Mouse (Mus musculus) heart, postnatal 36 days (tissue): ENCODE data around the gene Znhit2. TPM values are rescaled to one million over a fixed set of nuclear protein-coding genes. Genes with fewer than 3 reads are reported as not detected.

Experiments used
- DNase-seq, 2 experiments: peaks; one replicate each; pipeline ENCODE4 v3.0.0; 2021 to 2022
- intact Hi-C: fragments of 180-260 bp; cut with DNase I; formaldehyde crosslinking; loops from one replicate; pipeline ENCODE4 v1.15.1; 2025
- total RNA-seq, 2 experiments: library from RNA; stranded (reverse); gene quantifications; 2 replicates each; pipeline ENCODE4 v1.2.3; 2021

Gene Znhit2
- total RNA-seq, 2 experiments from 2014 or later: 11.3 to 11.5 TPM

DNA sequence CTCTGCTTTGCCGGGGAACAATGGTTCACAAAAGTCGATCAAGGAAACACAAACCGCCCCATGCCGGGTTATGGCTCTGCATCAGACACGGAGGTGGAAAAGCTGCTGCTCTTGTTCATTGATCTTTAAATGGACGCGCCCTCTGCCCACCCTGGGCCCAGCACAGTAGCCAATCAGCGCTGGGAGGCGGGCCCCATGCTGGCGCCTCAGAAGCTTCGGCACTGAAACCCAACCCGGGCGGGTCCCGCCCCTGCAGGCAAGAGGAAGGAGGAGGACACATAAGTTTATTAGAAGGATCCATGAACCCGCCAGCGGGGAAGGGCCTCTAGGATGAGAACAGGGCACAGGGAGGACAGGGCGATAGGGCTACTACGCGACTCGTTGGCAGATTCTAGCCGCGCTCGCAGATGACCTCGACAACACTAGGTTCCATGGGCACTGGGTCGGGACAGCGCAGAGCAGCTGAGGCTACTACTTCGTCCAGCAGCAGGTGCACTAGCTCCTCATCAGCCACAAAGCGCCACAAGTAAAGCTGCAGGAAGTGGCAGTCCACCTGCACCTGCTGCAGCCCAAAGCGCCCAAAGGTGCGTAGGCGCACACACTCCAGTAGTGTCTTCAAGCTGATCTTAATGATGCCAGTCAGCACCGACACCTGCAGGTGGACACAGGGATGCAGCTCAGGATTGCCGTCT is 6.9 kb downstream of the Znhit2 start, which contains the start of gene Tm7sf2:
Gene Tm7sf2, minus strand, starts transcription at position 650 of the 692 bp plus-strand sequence.
- intact Hi-C loops: no loop called here

GRCm38 (mm10) chr19:6068951-6069350 is 8.0 kb downstream of the Znhit2 start:
- intact Hi-C loops: no loop called here
- no peak for DNase-seq

More for the DNA sequence above, 6.9 kb downstream of the Znhit2 start, which contains the start of gene Tm7sf2:
- peak; percentile 87 for DNase-seq

DNA sequence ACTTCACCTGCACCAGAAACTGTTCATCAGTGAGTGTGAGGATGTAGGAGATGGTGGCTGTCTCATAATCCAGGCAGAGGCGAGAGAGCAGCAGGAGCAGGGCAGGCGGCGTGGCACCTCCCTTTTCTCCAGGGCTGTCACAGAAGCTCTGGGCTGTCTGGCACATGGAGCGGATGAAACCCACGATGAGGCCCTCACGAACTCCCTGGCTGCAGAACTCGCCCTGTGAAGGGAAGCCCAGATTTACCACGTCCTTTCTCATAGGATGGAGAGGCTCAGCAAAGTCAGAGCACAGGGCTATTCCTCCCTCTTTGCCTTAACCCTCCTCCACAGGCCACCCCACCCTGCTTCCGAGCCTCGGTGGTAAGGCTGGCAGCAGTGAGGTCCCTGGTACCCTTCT is 8.9 kb downstream of the Znhit2 start:
- intact Hi-C loops: no loop called here
- no peak for DNase-seq

DNA sequence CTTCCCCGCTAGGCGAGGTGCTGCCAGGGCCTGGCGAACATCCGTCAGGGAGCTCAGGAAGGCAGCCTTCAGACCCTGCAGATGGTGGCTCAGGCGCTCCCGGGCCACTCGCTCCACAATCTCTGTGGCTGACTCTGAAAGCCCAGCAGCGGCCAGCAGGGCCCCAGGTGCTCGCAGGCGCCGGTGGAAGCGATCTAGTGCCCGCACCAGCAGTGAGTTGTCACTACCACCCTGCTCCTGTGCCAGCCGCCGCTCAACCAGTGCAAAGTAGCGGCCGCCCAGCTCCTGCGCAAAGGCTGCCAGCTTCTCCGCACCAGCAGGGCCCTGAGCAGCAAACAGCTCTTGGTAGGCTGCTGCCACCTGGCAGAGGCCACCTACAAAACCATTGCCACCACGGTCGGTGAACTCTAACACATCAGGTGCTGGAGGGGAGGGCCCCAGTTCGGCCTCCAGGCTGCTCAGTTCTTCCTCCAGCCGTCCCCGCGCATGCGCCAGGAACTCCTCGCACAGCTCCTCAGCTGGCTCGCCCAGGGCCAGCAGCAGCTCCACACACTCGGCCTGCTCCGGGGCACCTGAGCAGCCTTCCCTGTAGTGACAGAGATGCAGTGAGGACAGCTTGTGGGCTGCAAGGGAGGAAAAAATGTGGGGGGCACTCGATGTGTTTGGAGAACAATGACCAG is 9.7 kb downstream of the Znhit2 start:
- DNase-seq: no peak
- intact Hi-C loops: no loop called here

DNA sequence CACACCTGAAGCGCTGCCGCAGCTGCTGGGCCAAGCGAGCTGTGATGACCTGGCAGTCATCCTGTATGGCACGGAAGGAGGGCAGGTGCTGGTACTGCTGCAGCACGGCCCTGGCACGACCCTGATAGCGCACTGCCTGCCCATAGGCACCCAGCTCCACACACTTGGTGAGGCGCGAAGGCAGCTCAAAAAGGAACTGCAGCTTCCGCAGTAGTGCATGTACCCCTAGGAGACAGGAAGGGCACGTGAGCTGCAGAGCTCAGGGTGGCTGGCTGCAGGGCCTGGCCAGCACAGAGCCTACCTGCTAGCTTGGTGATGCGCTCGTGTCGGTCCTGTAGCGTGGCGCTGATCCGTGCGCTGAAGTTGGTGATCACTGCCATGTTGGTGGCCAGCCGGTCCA is 10.3 kb downstream of the Znhit2 start:
- no peak for DNase-seq
- intact Hi-C loops: no loop called here

GRCm38 (mm10) chr19:6073889-6074288 is 12.9 kb downstream of the Znhit2 start:
- no peak for DNase-seq
- intact Hi-C loops: no loop called here

DNA sequence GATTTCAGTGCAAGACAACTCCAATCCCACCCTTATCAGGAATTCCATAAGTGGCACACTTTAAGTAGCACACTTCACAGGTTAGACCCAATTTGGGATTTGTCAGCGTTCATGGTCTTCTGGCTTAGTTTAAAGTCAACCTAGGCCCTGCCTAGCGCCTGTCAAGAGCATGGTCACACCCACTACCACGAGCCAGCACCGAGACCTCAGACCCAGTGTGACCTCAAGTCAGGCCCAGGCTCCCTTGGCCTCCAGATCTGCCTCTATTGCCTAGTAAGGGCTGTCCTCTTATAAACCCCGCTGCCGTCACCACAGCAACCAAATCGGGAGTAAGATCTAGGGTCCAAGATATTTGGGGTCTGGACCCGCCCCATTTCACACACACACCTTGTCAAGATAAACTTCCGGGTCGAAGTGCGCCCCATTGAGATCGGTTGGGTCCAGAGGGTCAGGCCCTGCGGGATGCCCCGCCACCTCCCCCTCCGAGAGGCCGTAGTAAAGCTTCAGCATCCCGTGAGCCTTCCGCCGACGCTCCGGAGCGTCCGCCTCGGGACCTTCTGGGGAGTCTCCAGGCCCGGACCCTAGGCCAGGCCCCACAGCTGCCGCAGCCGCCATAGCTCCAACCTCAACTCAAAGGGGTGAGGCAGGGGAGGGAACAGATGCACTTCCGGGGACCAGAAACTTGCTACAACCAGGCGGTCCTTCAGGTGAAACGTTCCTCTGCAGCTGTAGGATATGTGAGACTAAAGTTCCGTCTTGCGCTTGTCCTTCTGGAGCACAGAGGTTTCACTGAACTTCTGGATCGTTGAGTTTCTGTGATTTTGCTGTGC is 15.8 kb downstream of the Znhit2 start, which contains the start of gene Vps51:
Gene Vps51, minus strand, starts transcription at position 668 of the 830 bp plus-strand sequence.
- intact Hi-C loops: loop anchor here (5.0 kb wide), 1 partner anchor 256 kb away; the partner anchor contains the start of gene Men1
- peak; percentile 86 to 87 for DNase-seq

- intact Hi-C loops: loop anchor here (5.0 kb wide), 1 partner anchor 252 kb away; the partner anchor contains the start of gene Men1
- no peak for DNase-seq
Observed at GRCm38 (mm10) chr19:6079983-6080480, 19.0 kb downstream of the Znhit2 start, which contains the start of gene Tmem262. TSS of gene Tmem262 (plus strand) at chr19:6080033.

DNA sequence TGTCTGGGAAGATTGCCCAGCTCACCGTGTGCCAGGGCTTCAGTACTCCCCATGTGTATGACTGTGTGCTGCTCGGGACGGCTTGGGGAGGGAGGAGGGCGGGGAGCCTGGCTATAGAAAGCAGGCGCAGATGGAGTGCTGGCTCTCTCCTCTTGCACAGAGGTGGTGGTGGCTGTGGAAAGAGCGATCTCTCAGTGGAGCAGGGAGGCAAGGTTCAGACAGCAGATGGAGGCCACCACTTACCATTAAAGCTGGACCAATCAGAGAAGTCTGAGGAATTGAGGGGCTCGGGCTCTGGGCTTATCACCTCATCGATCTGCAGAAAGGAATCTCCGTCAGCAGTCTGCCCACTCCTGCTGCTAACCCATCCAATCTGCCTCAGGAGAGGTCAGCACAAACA is 21.2 kb downstream of the Znhit2 start, which contains the start of gene Gm28374:
Gene Gm28374, minus strand, starts transcription at position 101 of the 400 bp plus-strand sequence.
- DNase-seq: no peak
- intact Hi-C loops: no loop called here

GRCm38 (mm10) chr19:6084478-6085248 is 23.7 kb downstream of the Znhit2 start, which contains the start of the genes Zfpl1 and Cdca5:
TSS of gene Zfpl1 (minus strand) at chr19:6084956.
TSS of gene Cdca5 (plus strand) at chr19:6084983.
- intact Hi-C loops: loop anchor here (1.0 kb wide), 1 partner anchor 27 kb away; the partner anchor contains the start of genes Fau and Mrpl49
- DNase-seq: peak; percentile 95 to 98

- intact Hi-C loops: no loop called here
- DNase-seq: no peak
Observed at GRCm38 (mm10) chr19:6085417-6085879, 24.5 kb downstream of the Znhit2 start.

DNA sequence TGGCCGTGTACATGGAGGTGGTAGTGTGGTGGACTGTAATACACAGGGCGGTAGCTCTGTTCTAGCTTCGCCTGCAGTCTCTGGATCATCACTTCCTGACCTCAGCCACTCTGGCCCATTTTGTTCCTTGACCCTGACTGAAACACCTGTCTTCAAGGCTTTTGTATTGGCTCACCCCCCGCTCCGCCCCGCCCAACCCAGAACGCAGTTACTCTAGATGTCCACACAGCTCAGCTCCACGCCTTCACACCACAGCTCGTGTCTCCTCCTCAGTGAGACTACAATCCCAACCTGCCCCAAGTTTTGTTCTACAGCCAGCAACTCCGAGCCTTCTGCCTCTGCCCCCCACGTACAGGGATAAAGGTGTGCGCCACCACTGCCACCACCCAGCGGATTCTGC is 27.8 kb downstream of the Znhit2 start:
- DNase-seq: no peak
- intact Hi-C loops: no loop called here

- DNase-seq: no peak
- intact Hi-C loops: no loop called here
Observed at GRCm38 (mm10) chr19:6094119-6094518, 33.1 kb downstream of the Znhit2 start, which contains the start of gene AC131692.1. TSS of gene AC131692.1 (plus strand) at chr19:6094419.

DNA sequence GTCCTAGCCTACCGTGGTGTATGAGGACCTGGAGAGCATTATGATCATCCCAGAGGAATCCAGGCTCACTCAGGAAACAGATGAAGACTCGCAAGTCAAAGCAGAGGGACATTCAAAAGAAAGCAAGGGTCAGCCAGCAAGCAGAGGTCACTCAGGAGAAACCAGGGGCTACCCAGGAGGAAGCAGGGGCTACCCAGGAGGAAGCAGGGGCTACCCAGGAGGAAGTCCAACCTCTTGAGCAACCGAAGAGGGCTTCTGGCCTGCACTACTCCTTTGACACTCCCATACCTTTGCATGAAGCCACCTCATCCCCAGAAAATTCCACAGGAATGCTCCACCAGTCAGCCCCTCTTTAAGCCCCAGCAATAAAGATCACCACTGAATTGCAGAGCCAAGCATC is 36.9 kb downstream of the Znhit2 start:
- no peak for DNase-seq
- intact Hi-C loops: no loop called here

GRCm38 (mm10) chr19:6101186-6101585 is 40.2 kb downstream of the Znhit2 start:
- no peak for DNase-seq
- intact Hi-C loops: no loop called here

- intact Hi-C loops: no loop called here
- DNase-seq: no peak
Observed at GRCm38 (mm10) chr19:6102169-6102853, 41.3 kb downstream of the Znhit2 start.

DNA sequence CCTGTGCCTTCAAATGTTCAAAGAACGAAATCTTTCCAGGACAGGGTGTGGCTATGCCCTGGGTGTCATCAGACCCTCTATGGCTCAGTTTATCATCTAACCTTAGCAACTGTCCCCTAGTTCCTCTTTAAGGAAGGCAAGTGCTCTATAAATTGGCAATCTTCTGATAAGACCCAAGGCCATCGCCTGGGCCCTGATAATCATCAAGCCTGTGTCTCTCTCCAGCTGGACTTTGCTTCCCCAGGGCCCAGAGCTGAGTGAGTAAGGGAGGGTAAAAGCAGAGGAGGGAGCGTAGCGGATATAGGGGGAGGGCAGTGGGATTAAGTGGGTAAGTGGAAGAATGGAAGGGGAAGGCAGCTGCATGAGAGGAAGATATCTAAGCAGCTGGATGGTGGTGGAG is 43.5 kb downstream of the Znhit2 start:
- intact Hi-C loops: no loop called here
- no peak for DNase-seq

DNA sequence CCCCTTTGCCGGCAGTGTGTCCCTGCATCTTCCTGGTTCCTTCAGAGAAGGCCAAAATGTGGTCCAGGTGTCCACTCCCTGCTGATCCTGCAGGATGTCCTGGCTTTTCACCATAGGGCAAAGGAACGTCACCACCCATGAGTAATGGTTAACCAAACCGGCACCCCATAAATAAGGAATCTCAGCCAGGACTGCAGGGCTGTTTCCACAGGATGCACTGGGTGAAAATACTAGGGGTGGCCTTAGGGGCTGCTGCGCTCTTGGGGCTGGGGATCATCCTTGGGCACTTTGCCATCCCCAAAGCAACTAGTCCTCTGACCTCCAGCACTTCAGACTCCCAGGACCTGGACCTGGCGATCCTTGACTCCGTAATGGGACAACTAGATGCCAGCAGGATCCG is 44.6 kb downstream of the Znhit2 start, which contains the start of gene Naaladl1:
Gene Naaladl1, plus strand, starts transcription at position 197 of the 400 bp plus-strand sequence.
- no peak for DNase-seq
- intact Hi-C loops: no loop called here
